Mouse (Mus musculus): ENCODE measurements at regions not wholly inside any gene's neighbourhood (a gene's known extent, or its start where the extent isn't known, plus 50 kb on each side); places are given as distances from the start of the nearest gene placed in this dataset.
"Not testable (repeated sequence)": the region's sequence is repeated elsewhere in the genome, so short reads cannot be mapped to it uniquely, and the experiment has no call there.

- DNase-seq: no peak
Measured at GRCm38 (mm10) chr14:76744674-76745433, 188.2 kb upstream of the Serp2 start.

GRCm38 (mm10) chr14:76742297-76742696 is 185.6 kb upstream of the Serp2 start:
- DNase-seq: no peak

GRCm38 (mm10) chr14:76739836-76740597 is 183.3 kb upstream of the Serp2 start:
- DNase-seq: no peak

GRCm38 (mm10) chr14:76735997-76736396 is 179.3 kb upstream of the Serp2 start:
- no peak for DNase-seq

- DNase-seq: no peak
Measured at GRCm38 (mm10) chr14:76735107-76735506, 178.4 kb upstream of the Serp2 start.

- DNase-seq: no peak
Measured at GRCm38 (mm10) chr14:76733258-76733823, 176.7 kb upstream of the Serp2 start.

- no peak for DNase-seq
Measured at GRCm38 (mm10) chr14:76731096-76731986, 174.7 kb upstream of the Serp2 start.

GRCm38 (mm10) chr14:76725844-76726243 is 169.2 kb upstream of the Serp2 start:
- no peak for DNase-seq

- not testable (repeated sequence) for DNase-seq
Measured at GRCm38 (mm10) chr14:76725231-76725630, 168.5 kb upstream of the Serp2 start.

- no peak for DNase-seq
Measured at GRCm38 (mm10) chr14:76724826-76725225, 168.1 kb upstream of the Serp2 start.

GRCm38 (mm10) chr14:76724395-76724794 is 167.7 kb upstream of the Serp2 start:
- DNase-seq: no peak

- DNase-seq: no peak
Measured at GRCm38 (mm10) chr14:76723551-76723950, 166.9 kb upstream of the Serp2 start.

GRCm38 (mm10) chr14:76722297-76722696 is 165.6 kb upstream of the Serp2 start:
- no peak for DNase-seq

- DNase-seq: no peak
Measured at GRCm38 (mm10) chr14:76721751-76722150, 165.1 kb upstream of the Serp2 start.

GRCm38 (mm10) chr14:76717081-76717480 is 160.4 kb upstream of the Serp2 start:
- no peak for DNase-seq

GRCm38 (mm10) chr14:76714727-76715126 is 158.0 kb upstream of the Serp2 start:
- peak; percentile 43 for DNase-seq

- no peak for DNase-seq
Measured at GRCm38 (mm10) chr14:76713946-76714345, 157.3 kb upstream of the Serp2 start.

- no peak for DNase-seq
Measured at GRCm38 (mm10) chr14:76708728-76709127, 152.0 kb upstream of the Serp2 start.

- DNase-seq: no peak
Measured at GRCm38 (mm10) chr14:76703373-76703764, 146.7 kb upstream of the Serp2 start.

- DNase-seq: peak; percentile 46
Measured at GRCm38 (mm10) chr14:76702709-76703372, 146.2 kb upstream of the Serp2 start.

GRCm38 (mm10) chr14:76701911-76702708 is 145.4 kb upstream of the Serp2 start:
- DNase-seq: no peak
